Mouse (Mus musculus) lung, adult 2 months (tissue): ENCODE results near the gene Lsm14a.

Experiments used
- CTCF ChIP-seq: fragments of 200-500 bp; IDR thresholded peaks from 2 replicates; pipeline ENCODE4 v1.5.1; 2011; ENCODE audit warnings: mild to moderate bottlenecking, low read length, control low read depth; ENCODE audit not compliant: insufficient read depth
- POLR2A ChIP-seq: fragments of 200-500 bp; IDR thresholded peaks from 2 replicates; pipeline ENCODE4 v1.6.1; 2011; ENCODE audit warnings: low read depth, mild to moderate bottlenecking, control low read depth, low read length, borderline replicate concordance; ENCODE audit errors: extremely low read depth

- no peak for TF ChIP-seq POLR2A
- peak; percentile 30; the same call in 1 of the 2 replicates for TF ChIP-seq CTCF
Observed at GRCm38 (mm10) chr7:34398831-34399230, 5.7 kb upstream of the Lsm14a start.
